Mouse (Mus musculus) lung, embryonic 15.5 days (tissue): Measurements from ENCODE around the gene Frat1. TPM values are rescaled to one million over a fixed set of nuclear protein-coding genes. Genes with fewer than 3 reads are reported as not detected.

Experiments used
- ATAC-seq: fragments of 200-750 bp; cut with Nextera tagmentation; 2 replicates; pipeline ENCODE4 v1.8.0; 2017; ENCODE audit warnings: moderate number of reproducible peaks, borderline replicate concordance; ENCODE audit not compliant: low FRiP score, low TSS enrichment; ENCODE audit errors: extremely low read depth
- H3K27ac ChIP-seq: fragments of 300-500 bp; sonication (generic); 2 replicates; pipeline ENCODE4 v1.5.1; 2015; ENCODE audit warnings: moderate library complexity, mild to moderate bottlenecking, inconsistent platforms
- H3K27me3 ChIP-seq: fragments of 300-500 bp; sonication (generic); 2 replicates; pipeline ENCODE4 v1.6.1; 2015; ENCODE audit warnings: inconsistent platforms
- H3K36me3 ChIP-seq: fragments of 300-500 bp; sonication (generic); 2 replicates; pipeline ENCODE4 v1.6.1; 2015; ENCODE audit warnings: inconsistent platforms
- H3K4me1 ChIP-seq: fragments of 300-500 bp; sonication (generic); 2 replicates; pipeline ENCODE4 v1.6.1; 2015; ENCODE audit warnings: inconsistent platforms
- H3K4me2 ChIP-seq: fragments of 300-500 bp; sonication (generic); 2 replicates; pipeline ENCODE4 v1.6.1; 2015; ENCODE audit warnings: inconsistent platforms, mild to moderate bottlenecking, moderate library complexity
- H3K4me3 ChIP-seq: fragments of 300-500 bp; sonication (generic); 2 replicates; pipeline ENCODE4 v1.5.1; 2015; ENCODE audit warnings: mild to moderate bottlenecking, inconsistent platforms
- H3K9ac ChIP-seq: fragments of 300-500 bp; sonication (generic); 2 replicates; pipeline ENCODE4 v1.6.1; 2015; ENCODE audit warnings: inconsistent platforms
- H3K9me3 ChIP-seq: fragments of 300-500 bp; sonication (generic); 2 replicates; pipeline ENCODE4 v1.6.1; 2016; ENCODE audit warnings: inconsistent platforms
- WGBS: fragments of 180-500 bp; shearing (Covaris S2); methylation state at CpG from one replicate; pipeline ENCODE4 v1.1.7; 2015; 5-methylcytosine and 5-hydroxymethylcytosine counted together
- polyA plus RNA-seq: library from polyadenylated mRNA; unstranded; fragments of >200 nt; fragmentation: Nextera tagmentation; extraction: Ambion mirVana; gene quantifications from 2 replicates; pipeline ENCODE4 v1.2.1, GENCODE M21; 2015

The Frat1 gene
- polyA plus RNA-seq, 1 experiment from 2014 or later = 7.2 TPM

DNA sequence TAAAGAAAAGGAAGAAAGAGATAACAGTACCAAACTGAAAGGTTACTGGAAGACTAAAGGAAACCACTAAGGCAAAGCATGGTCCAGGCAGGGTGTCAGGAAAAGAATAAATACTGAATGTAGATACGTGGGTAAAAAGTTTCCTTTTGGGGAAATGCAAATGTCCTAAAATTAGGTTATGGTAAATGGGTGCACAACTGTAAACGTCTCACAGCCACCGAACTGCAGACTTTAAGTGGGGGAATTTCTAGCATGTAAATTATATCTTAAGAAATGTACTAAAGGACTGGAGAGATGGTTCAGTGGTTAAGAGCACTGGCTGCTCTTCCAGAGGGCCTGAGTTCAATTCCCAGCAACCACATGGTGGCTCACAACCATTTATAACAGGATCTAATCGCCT lies 11.0 kb upstream of the Frat1 start:
- H3K4me3 ChIP-seq = no peak overlapping the region
- no peaks in the 10 kb centered on the region for H3K9me3 ChIP-seq
- no peaks in the 10 kb centered on the region for H3K27me3 ChIP-seq
- no peak overlapping the region for H3K27ac ChIP-seq
- peaks cover 8% of the 10 kb centered on the region; the same call in 1 of the 2 replicates for H3K4me1 ChIP-seq
- H3K9ac ChIP-seq = no peak overlapping the region
- ATAC-seq = no peak
- WGBS = 81% methylated on average over 4 of the region's 4 CpGs
- no peak overlapping the region for H3K4me2 ChIP-seq
- no peaks in the 10 kb centered on the region for H3K36me3 ChIP-seq

DNA sequence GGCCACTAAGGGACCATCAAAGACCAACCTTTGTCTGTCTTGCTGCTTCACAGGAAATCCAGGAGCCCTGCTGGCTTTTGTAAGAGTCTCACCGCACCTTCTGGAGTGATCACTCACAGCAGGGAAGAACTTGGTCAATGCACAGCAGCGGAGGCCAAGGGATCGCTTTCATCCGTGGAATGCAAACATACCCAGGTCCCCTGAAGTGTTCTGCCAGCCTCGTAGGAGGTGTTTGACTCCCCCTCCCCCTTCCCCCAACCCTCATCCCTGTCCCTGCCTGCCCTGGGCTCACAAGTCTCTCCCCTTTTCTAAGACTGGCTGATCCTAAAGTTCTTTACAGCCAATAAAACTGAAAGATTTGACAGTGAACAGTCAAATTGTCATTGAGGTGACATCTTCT lies 8.3 kb upstream of the Frat1 start:
- Histone ChIP-seq H3K9ac (no peak overlapping the region), H3K9me3 (no peaks in the 10 kb centered on the region), H3K36me3 (no peaks in the 10 kb centered on the region), H3K4me2 (peak overlapping the region; percentile 6; the same call in 1 of the 2 replicates), H3K4me1 (peaks cover 8% of the 10 kb centered on the region; the same call in 1 of the 2 replicates), H3K4me3 (no peak overlapping the region), H3K27ac (peak overlapping the region; percentile 85), H3K27me3 (no peaks in the 10 kb centered on the region)
- peak; percentile 60 for ATAC-seq
- WGBS = 12% methylated on average over 5 of the region's 5 CpGs

DNA sequence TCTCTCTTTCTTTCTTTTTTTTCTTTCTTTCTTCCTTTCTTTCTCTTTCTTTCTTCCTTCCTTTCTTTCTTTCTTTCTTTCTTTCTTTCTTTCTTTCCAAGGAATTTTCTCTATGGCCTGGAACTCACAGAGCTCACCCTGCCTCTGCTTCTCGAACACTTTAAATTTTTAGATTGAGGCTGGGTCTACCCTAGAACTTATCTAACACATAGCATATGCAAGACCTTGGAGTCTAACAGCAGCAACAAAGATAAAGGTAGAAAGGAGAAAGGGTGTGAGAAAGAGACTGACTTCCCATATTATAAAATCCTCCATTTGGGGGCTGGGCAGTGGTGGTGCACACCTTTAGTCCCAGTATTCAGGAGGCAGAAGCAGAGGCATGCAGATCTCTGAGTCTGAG lies 7.2 kb upstream of the Frat1 start:
- Histone ChIP-seq H3K9ac (no peak overlapping the region), H3K4me2 (no peak overlapping the region), H3K9me3 (no peaks in the 10 kb centered on the region), H3K27me3 (no peaks in the 10 kb centered on the region), H3K4me3 (no peak overlapping the region), H3K4me1 (0 out of 2 replicates have a peak, but pooled peaks cover 3% of the 10 kb centered on the region), H3K27ac (no peak overlapping the region), H3K36me3 (no peaks in the 10 kb centered on the region)
- no peak for ATAC-seq
- WGBS = 76% methylated on average over 1 of the region's 1 CpGs

DNA sequence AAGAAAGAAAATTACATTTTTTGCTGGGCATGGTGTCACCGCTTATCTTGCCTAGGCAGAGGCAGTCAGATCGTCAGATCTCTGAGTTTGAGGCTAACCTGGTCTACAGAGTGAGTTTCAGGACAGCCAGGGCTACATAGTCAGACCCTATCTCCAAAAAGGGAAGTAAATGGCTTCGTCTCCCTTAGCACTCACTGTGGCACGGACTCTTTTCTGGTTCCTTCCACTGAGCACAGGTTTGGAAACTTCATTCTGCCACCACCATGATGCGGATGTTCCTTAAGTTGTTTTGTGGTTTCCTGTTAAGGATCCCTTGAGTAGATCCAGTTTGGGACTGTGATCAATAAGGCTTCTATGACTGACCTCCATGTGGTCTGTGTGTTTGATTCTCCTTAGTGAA lies 4.8 kb upstream of the Frat1 start:
- no peak overlapping the region for H3K9ac ChIP-seq
- H3K9me3 ChIP-seq = no peaks in the 10 kb centered on the region
- H3K27ac ChIP-seq = no peak overlapping the region
- 79% methylated on average over 5 of the region's 5 CpGs for WGBS
- no peaks in the 10 kb centered on the region for H3K27me3 ChIP-seq
- 0 out of 2 replicates have a peak, but pooled peaks cover 3% of the 10 kb centered on the region for H3K4me1 ChIP-seq
- no peaks in the 10 kb centered on the region for H3K36me3 ChIP-seq
- no peak overlapping the region for H3K4me2 ChIP-seq
- no peak for ATAC-seq
- no peak overlapping the region for H3K4me3 ChIP-seq

DNA sequence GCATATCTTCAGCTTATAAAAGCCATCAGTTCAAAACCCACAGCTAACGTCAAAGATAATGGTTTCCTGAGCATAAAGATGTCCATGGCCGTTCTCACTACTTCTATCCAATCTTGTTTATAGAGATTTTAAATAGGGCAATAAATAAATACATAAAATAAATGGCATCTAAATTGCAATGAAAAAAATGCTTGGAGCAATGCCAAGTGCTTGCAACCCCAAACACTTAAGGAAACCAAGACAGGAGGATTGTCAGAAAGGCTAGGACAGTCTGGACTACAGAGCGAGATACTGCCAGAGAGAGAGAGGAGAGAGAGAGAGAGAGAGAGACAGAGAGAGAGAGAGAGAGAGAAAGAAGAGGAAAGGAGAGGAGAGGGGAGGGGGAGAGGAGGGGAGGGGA lies 3.2 kb upstream of the Frat1 start:
- Histone ChIP-seq H3K9ac (no peak overlapping the region), H3K4me3 (no peak overlapping the region), H3K4me2 (no peak overlapping the region), H3K9me3 (no peaks in the 10 kb centered on the region), H3K4me1 (peaks cover 14% of the 10 kb centered on the region), H3K27me3 (peaks cover 13% of the 10 kb centered on the region), H3K27ac (no peak overlapping the region), H3K36me3 (no peaks in the 10 kb centered on the region)
- ATAC-seq = no peak
- 54% methylated on average over 3 of the region's 3 CpGs for WGBS

DNA sequence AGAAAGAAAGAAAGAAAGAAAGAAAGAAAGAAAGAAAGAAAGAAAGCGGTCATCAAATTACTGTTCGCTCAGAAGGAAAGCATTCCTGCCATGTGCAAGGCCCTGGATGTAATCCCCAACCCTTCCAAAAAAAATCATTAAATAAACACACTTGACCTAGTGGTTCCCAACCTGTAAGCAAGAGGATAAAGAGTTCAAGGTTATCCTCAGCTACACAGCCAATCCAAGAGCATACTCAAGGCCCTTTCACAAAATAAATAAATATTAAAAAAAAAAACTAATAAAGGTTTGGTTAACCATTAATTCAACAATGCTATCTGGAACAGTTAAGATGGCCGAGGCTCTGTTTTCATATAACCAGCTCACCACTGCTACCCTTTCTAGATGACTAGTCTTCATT lies 829 bp upstream of the Frat1 start:
- no peak for ATAC-seq
- H3K4me1 ChIP-seq = peaks cover 19% of the 10 kb centered on the region
- 52% methylated on average over 3 of the region's 3 CpGs for WGBS
- peak overlapping the region; percentile 68; the same call in 1 of the 2 replicates for H3K4me3 ChIP-seq
- H3K27me3 ChIP-seq = peaks cover 32% of the 10 kb centered on the region
- H3K27ac ChIP-seq = no peak overlapping the region
- H3K36me3 ChIP-seq = no peaks in the 10 kb centered on the region
- H3K9ac ChIP-seq = no peak overlapping the region
- no peaks in the 10 kb centered on the region for H3K9me3 ChIP-seq
- peak overlapping the region; percentile 99 for H3K4me2 ChIP-seq

DNA sequence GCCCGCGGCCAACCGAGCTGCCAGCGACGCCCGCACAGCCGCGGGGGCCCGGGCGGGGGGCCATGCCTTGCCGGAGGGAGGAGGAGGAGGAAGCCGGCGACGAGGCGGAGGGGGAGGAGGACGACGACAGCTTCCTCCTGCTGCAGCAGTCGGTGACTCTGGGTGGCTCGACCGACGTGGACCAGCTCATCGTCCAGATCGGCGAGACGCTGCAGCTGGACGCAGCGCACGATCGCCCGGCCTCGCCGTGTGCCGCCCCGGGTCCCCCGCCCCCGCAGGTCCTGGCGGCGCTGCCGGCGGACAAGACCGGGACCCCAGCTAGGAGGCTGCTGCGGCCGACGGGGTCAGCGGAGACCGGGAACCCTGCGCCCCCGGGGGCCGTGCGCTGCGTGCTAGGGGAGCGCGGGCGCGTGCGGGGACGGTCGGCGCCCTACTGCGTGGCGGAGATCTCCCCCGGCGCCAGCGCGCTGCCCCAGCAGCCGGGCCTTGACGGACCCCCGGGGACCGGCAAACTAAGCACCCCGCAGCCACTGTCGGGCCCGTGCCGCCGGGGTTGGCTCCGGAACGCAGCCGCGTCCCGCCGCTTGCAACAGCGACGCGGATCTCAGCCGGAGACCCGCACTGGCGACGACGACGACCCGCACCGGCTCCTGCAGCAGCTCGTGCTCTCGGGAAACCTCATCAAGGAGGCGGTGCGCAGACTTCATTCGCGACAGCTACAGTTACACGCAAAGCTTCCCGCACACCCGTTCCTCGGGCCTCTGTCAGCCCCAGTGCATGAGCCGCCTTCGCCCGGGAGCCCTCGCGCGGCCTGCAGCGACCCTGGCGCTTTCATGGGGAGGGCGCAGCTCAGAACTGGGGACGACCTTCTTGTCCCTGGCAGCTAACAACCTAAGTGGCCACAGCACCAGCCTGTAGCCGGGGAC lies 599 bp downstream of the Frat1 start:
- Histone ChIP-seq H3K4me1 (peaks cover 19% of the 10 kb centered on the region), H3K4me2 (peak overlapping the region; percentile 99), H3K27me3 (peaks cover 37% of the 10 kb centered on the region), H3K36me3 (no peaks in the 10 kb centered on the region), H3K9me3 (no peaks in the 10 kb centered on the region), H3K27ac (peak overlapping the region; percentile 90), H3K9ac (peak overlapping the region; percentile 55), H3K4me3 (peak overlapping the region; percentile 68)
- under 1% methylated on average over 112 of the region's 112 CpGs for WGBS
- ATAC-seq = peak; percentile 79

DNA sequence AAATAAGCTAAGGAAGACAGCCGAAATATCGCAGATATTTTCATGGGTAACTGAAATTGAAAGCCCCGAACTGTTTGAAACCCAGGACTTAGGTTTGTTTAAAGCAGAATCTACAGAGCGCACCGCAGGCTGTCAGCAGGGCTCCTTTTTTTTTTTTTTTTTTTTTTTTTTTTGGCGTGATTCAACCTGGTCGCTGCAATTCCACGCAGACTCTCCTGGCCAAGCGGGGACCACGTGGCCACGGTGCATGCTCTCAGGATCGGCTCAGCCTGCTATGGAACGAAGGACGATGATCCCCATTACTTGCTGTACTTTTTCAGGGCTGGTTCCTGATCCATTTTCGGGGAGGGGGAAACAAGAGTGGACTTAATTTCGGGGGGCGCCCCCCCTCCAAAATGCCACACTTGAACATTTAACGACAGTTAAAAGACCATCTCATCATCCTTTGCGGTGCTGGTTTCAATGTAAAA lies 1.4 kb downstream of the Frat1 start:
- Histone ChIP-seq H3K27ac (no peak overlapping the region), H3K36me3 (no peaks in the 10 kb centered on the region), H3K27me3 (peaks cover 37% of the 10 kb centered on the region), H3K9ac (peak overlapping the region; percentile 55), H3K9me3 (no peaks in the 10 kb centered on the region), H3K4me1 (peaks cover 19% of the 10 kb centered on the region), H3K4me2 (peak overlapping the region; percentile 99), H3K4me3 (peak overlapping the region; percentile 68)
- ATAC-seq = no peak
- 2% methylated on average over 19 of the region's 19 CpGs for WGBS

DNA sequence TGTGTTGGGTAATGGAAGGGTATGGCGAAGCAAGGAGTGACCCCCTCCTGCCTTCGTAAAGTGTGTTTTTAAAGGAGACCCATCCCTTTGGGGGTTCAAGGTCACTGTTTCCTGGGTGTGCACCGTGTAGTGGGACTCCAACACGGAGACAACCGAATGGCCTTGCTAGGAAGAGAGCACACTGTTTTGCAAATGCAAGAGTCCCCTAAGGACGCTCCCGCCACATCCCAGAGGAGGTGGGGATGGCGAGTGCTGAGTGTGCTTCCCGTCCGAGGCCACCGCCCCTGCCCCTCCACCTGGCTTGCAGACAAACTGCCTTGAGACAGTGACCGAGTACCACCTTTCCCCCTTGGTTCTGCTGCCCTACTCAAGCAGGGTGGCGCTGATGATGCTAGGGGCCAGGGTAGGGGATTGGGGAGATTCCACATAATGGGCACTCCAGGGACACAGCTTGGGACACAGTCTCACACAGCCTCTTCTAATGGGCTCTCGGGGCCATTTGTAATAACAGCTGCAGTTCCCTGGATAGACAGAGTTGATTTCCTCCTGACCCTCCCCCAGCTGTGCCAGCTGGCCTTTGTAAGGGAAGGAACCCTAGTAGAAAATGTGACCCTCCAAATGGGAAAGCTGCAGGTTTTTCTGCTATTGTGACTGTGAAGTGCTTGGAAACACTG lies 2.1 kb downstream of the Frat1 start:
- ATAC-seq = no peak
- Histone ChIP-seq H3K4me3 (peak overlapping the region; percentile 68), H3K9ac (no peak overlapping the region), H3K4me1 (peaks cover 19% of the 10 kb centered on the region), H3K27ac (no peak overlapping the region), H3K9me3 (no peaks in the 10 kb centered on the region), H3K4me2 (peak overlapping the region; percentile 99), H3K36me3 (no peaks in the 10 kb centered on the region), H3K27me3 (peaks cover 37% of the 10 kb centered on the region)
- 15% methylated on average over 14 of the region's 14 CpGs for WGBS

DNA sequence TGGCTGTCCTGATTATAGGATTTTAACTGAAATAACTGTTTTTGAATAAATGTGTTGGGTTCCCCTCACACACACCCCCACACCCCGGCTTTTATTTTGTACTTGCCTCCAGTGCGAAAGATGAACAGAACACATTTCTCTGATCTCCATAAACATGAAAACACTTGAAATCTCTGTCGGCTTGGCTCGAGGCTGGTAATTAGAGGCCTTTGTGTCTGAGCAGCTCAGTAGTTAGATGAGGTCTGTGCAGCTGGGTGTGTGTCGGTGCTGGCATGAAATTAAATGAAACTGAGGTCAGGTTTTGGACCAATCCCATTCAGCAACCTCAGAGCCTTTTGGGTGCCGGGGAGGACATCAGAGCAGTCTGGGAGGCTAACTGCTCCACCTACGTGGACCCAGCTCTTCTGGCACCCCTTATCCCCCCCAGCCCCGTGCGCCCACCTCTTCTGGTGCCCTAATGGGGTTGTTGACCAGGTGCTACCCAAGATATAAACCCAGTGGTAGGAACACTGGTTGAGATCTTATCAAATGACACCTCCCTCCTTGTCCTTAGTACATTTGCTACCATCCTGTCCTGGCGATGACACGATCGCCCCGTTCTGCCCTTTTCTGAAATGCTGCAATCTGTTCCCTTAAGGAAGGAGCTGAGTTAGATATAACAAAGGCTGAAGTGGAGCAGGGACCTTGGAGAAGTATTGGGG lies 2.9 kb downstream of the Frat1 start:
- Histone ChIP-seq H3K4me2 (no peak overlapping the region), H3K27ac (no peak overlapping the region), H3K36me3 (no peaks in the 10 kb centered on the region), H3K9me3 (no peaks in the 10 kb centered on the region), H3K9ac (no peak overlapping the region), H3K4me1 (peaks cover 25% of the 10 kb centered on the region), H3K27me3 (peaks cover 37% of the 10 kb centered on the region), H3K4me3 (no peak overlapping the region)
- WGBS = 79% methylated on average over 13 of the region's 13 CpGs
- ATAC-seq = no peak

DNA sequence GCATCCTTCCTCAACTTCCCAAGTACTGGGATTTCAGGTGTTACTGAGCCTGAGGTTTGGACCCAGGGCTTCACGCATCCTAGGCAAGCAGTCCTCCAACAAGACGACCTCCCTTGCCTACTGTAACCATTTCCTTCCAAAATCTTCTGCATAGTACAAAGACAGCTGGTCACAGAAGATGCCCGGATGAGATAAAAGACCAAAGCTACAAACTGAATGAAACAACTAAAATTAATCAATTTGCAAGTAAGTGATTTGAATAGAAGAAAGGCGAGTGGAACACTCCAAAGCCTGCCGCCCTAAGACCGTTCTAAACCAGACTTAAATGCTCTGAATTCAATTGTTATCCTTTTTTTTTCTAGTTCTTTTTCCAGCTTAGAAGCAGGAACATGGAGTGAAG lies 5.6 kb downstream of the Frat1 start:
- H3K4me3 ChIP-seq = no peak overlapping the region
- H3K9ac ChIP-seq = no peak overlapping the region
- no peak overlapping the region for H3K27ac ChIP-seq
- H3K9me3 ChIP-seq = no peaks in the 10 kb centered on the region
- no peak overlapping the region for H3K4me2 ChIP-seq
- H3K4me1 ChIP-seq = peaks cover 21% of the 10 kb centered on the region
- 50% methylated on average over 6 of the region's 6 CpGs for WGBS
- ATAC-seq = no peak
- peaks cover 46% of the 10 kb centered on the region for H3K27me3 ChIP-seq
- no peaks in the 10 kb centered on the region for H3K36me3 ChIP-seq
